Mouse (Mus musculus): ENCODE data around the gene Abcg2.

- TF ChIP-seq CTCF (IDR thresholded peaks at IDR 0.05; ENCODE audit: low read depth, low read length), result no peak
- no peak for TF ChIP-seq POLR2AphosphoS5 (IDR thresholded peaks at IDR 0.05; ENCODE audit: insufficient replicate concordance, low read depth, low read length)
- no peak for TF ChIP-seq TAL1 (conservative IDR thresholded peaks at IDR 0.05; ENCODE audit: low read depth, low read length)
- no peak for TF ChIP-seq GATA1 (IDR thresholded peaks at IDR 0.05; ENCODE audit: borderline replicate concordance, low read length)
Measured at GRCm38 (mm10) chr6:58633731-58634130, 49.4 kb downstream of the Abcg2 start.
